Mouse (Mus musculus) midbrain, postnatal 0 days (tissue): ENCODE measurements around the gene Aadac. TPM values are rescaled to one million over a fixed set of nuclear protein-coding genes. Genes with fewer than 3 reads are reported as not detected.

ENCODE experiments used
- ATAC-seq: fragments of 200-750 bp; cut with Nextera tagmentation; 2 replicates; pipeline ENCODE4 v1.8.0; 2017; ENCODE audit warnings: moderate number of reproducible peaks, mild to moderate bottlenecking, moderate TSS enrichment, moderate library complexity; ENCODE audit not compliant: low FRiP score
- DNase-seq: peaks from one replicate; pipeline ENCODE4 v3.0.0-alpha.2; 2015; ENCODE audit warnings: low spot score
- H3K27ac ChIP-seq: fragments of 300-500 bp; sonication (generic); 2 replicates; pipeline ENCODE4 v1.5.1; 2014; ENCODE audit warnings: low read depth, mild to moderate bottlenecking, low read length, mixed read lengths
- H3K27me3 ChIP-seq: fragments of 300-500 bp; sonication (generic); 2 replicates; pipeline ENCODE4 v1.6.1; 2014; ENCODE audit warnings: low read length, control low read depth, mixed read lengths; ENCODE audit not compliant: insufficient read depth
- H3K36me3 ChIP-seq: fragments of 300-500 bp; sonication (generic); 2 replicates; pipeline ENCODE4 v1.6.1; 2014; ENCODE audit warnings: low read length, control low read depth, mixed read lengths; ENCODE audit not compliant: insufficient read depth
- H3K4me1 ChIP-seq: fragments of 300-500 bp; sonication (generic); 2 replicates; pipeline ENCODE4 v1.6.1; 2014; ENCODE audit warnings: mild to moderate bottlenecking, control low read depth, antibody characterized with exemption, low read length, mixed read lengths; ENCODE audit not compliant: insufficient read depth
- H3K4me2 ChIP-seq: fragments of 300-500 bp; sonication (generic); 2 replicates; pipeline ENCODE4 v1.6.1; 2014; ENCODE audit warnings: low read depth, mild to moderate bottlenecking, low read length, mixed read lengths; ENCODE audit not compliant: poor library complexity, severe bottlenecking
- H3K4me3 ChIP-seq: fragments of 300-500 bp; sonication (generic); 2 replicates; pipeline ENCODE4 v1.5.1; 2014; ENCODE audit warnings: low read depth, mild to moderate bottlenecking, low read length, moderate library complexity
- H3K9ac ChIP-seq: fragments of 300-500 bp; sonication (generic); replicated peaks from 2 replicates; pipeline ENCODE4 v1.6.1; 2014; ENCODE audit warnings: mild to moderate bottlenecking, low read length, moderate library complexity, mixed read lengths; ENCODE audit not compliant: poor library complexity, severe bottlenecking
- H3K9me3 ChIP-seq: fragments of 300-500 bp; sonication (generic); 2 replicates; pipeline ENCODE4 v1.6.1; 2016; ENCODE audit warnings: low read length, control low read depth
- CTCF ChIP-seq: IDR thresholded peaks from 2 replicates; pipeline ENCODE4 v1.5.1; 2016; ENCODE audit warnings: antibody characterized with exemption, mild to moderate bottlenecking
- WGBS: fragments of 180-500 bp; shearing (Covaris S2); extraction: QIAGEN DNeasy Blood & Tissue Kit; methylation state at CpG from one replicate; pipeline ENCODE4 v1.1.7; 2014; 5-methylcytosine and 5-hydroxymethylcytosine counted together
- polyA plus RNA-seq: library from polyadenylated mRNA; unstranded; fragments of >200 nt; fragmentation: Nextera tagmentation; extraction: Ambion mirVana; gene quantifications from 2 replicates; pipeline ENCODE4 v1.2.1, GENCODE M21; 2015
- total RNA-seq: library from RNA; depleted of rRNA; stranded (reverse); fragments of >200 nt; gene quantifications from 2 replicates; pipeline ENCODE4 v1.2.3, GENCODE M21; 2014; rRNA removed

Aadac gene
- total RNA-seq: 0.19 TPM in 1 of 2 replicates, not detected in the other
- not detected in 2 replicates for polyA plus RNA-seq

DNA sequence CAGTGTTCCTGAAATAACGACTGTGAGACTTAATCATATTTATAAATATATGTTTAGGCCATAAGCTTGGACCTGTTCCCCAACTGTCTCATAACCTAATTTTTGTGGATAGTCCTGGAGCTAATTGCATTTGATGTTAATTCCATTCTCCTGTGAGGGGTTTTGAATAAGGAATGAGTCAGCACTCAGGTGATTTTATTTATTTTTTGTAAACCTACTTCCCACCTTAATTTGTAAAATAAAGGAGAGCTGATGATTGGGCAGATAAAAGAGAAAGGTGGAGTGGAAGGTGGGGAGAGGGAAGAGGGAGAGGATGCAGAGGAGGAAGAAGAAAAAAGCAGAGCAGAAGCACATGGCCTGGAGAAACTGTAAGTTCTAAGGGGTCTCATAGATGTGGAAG lies at the start of gene Aadac:
Gene Aadac (plus strand): TSS at position 301 of the 400 bp plus-strand sequence.
- no peak for ATAC-seq
- 79% methylated on average over 1 of the region's 1 CpGs for WGBS
- Histone ChIP-seq H3K36me3 (no peaks in the 10 kb centered on the region), H3K4me2 (no peak within 1 kb of the TSS), H3K9ac (no peak within 1 kb of the TSS), H3K27me3 (no peaks in the 10 kb centered on the region), H3K27ac (no peak within 1 kb of the TSS), H3K9me3 (no peaks in the 10 kb centered on the region), H3K4me1 (no peaks in the 10 kb centered on the region), H3K4me3 (no peak within 1 kb of the TSS)
- no peak for DNase-seq
- TF ChIP-seq CTCF: no peak

DNA sequence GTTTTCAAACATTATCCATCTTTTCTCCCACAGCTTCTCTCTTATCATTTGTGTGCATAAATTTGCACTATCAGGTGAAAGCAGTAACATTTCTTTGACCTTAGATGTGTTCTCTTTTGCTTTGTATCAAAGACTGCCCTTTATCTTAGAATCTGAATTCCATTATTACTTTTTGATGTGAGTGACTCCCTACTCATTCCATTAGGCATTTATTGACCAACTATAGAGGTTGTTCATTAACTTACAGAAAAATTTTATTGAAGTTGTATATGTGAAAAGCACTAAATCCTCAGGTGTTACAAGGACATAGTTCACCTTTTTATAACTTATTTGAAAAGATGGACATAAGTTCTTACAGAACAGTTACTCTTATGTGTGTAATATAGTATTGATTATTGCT lies 21.9 kb upstream of the Aadac start:
- no peak overlapping the region for H3K4me2 ChIP-seq
- H3K4me1 ChIP-seq: no peaks in the 10 kb centered on the region
- H3K27ac ChIP-seq: no peak overlapping the region
- ATAC-seq (no peak), DNase-seq (no peak)
- H3K36me3 ChIP-seq: no peaks in the 10 kb centered on the region
- TF ChIP-seq CTCF: no peak
- H3K27me3 ChIP-seq: no peaks in the 10 kb centered on the region
- no peak overlapping the region for H3K4me3 ChIP-seq
- H3K9me3 ChIP-seq: no peaks in the 10 kb centered on the region
- H3K9ac ChIP-seq: no peak overlapping the region

DNA sequence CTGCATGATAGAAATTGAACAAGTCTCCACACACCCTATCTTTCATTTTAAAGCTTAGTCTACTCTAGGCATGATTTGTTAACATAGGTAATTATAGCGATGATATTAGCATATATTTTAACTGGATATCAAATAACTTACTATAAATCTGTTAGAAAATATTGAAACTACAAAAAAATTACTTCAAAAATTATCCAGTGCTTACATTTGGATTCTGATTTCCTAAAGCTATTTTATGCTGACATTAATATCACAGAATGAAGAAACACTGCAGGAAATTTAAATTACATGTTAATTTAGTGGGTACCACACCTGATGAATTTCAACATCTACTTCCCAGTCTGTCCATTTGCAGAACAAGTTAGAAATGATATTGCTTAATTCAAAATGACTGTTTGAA lies 19.1 kb upstream of the Aadac start, which contains the start of gene Aadacl2:
Gene Aadacl2 (plus strand): TSS at position 301 of the 400 bp plus-strand sequence.
- Histone ChIP-seq H3K4me3 (no peak within 1 kb of the TSS), H3K36me3 (no peaks in the 10 kb centered on the region), H3K27ac (no peak within 1 kb of the TSS), H3K9ac (no peak within 1 kb of the TSS), H3K9me3 (no peaks in the 10 kb centered on the region), H3K27me3 (no peaks in the 10 kb centered on the region), H3K4me1 (no peaks in the 10 kb centered on the region), H3K4me2 (no peak within 1 kb of the TSS)
- DNase-seq: no peak
- 66% methylated on average over 1 of the region's 1 CpGs for WGBS
- no peak for ATAC-seq
- TF ChIP-seq CTCF: no peak

DNA sequence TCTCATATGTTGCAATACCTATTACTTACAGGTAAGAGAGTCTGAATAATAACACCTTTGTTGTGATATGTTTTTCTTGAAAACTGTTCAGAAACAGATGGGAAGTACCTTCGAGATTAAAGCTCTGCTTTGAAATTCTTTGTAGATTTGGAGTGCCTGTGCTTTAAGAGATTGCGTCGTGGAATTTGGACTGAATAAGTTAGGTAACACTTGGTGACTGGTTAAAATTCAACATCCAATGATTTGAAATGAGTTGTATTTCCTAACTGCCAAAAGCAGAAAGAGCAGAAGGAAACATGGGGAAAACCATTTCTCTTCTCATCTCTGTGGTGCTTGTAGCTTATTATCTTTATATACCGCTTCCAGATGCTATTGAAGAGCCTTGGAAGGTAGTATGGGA lies 6.0 kb downstream of the Aadac start:
- Histone ChIP-seq H3K4me3 (no peak overlapping the region), H3K4me1 (no peaks in the 10 kb centered on the region), H3K27me3 (no peaks in the 10 kb centered on the region), H3K4me2 (no peak overlapping the region), H3K9ac (no peak overlapping the region), H3K9me3 (no peaks in the 10 kb centered on the region), H3K36me3 (no peaks in the 10 kb centered on the region), H3K27ac (no peak overlapping the region)
- DNase-seq (no peak), ATAC-seq (no peak)
- TF ChIP-seq CTCF: no peak
- 86% methylated on average over 4 of the region's 4 CpGs for WGBS

DNA sequence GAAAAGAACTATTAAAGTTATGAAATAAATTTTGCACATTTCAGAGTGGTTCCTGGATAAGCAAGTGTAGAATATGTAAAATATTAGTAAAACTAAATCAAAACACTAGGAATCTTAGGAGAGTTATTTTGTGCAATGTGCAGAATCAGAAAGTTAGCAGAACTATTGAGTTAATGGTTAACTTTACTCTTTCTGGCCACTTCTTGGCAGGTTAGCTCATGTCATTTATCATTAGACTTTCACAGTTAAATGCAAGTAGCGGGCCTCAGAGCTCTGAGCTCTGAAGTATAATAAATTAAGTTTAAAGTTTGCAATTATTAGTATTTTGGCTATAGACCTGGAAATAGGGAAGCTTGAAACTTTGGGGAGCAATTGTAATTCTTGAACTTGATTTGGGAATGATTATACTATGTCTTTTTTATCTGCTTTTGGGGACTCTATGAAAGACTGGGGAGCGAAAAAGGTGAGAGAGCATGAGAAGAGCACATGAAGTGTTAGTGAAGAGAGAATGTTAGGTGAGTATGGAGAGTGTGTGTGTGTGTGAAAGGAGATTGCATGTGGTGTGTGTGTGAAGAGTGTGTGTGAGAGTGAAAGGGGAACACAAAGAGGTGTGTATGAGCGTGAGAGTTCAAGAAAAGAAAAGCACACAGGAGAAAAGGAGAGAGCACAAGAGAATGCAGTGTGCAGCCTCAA lies 20.9 kb downstream of the Aadac start:
- ATAC-seq: no peak

DNA sequence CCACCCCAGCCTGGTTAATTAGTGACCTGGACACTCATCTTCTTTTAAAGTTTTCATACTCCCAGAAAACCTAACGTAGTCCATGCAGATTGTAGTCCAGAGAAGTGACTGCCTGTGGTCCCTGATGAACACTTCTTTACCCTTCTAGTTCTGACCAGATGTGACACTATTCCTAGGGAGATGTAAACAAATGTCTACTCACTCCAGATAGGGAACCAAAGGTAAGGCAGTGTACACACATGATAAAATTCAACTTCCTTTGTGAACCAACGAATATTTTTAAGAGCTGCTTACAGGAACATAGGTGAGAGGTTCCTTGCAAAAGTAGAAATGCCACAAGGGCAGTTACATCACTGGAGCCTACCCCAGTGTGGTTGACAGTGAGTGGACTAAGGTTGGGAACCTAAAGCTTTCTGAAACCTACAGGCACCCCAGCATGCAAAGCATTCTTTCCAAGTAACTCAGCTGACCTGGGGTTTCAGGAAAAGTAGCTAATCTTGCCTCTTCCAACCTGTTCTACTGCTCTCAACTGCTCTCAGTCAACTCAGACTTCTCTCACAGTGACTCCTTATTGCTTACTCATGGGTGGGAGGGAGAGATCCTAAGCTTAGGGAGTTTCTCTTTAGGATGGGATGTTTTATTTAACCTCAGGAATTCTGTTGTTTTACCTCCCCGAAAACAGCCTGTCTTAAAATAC lies 27.9 kb downstream of the Aadac start:
- no peaks in the 10 kb centered on the region for H3K4me1 ChIP-seq
- WGBS: 81% methylated on average over 3 of the region's 3 CpGs
- no peak for ATAC-seq

More for the DNA sequence above, 20.9 kb downstream of the Aadac start:
- Histone ChIP-seq H3K9me3 (no peaks in the 10 kb centered on the region), H3K36me3 (no peaks in the 10 kb centered on the region), H3K27ac (no peak overlapping the region), H3K9ac (no peak overlapping the region), H3K27me3 (no peaks in the 10 kb centered on the region), H3K4me2 (no peak overlapping the region), H3K4me1 (no peaks in the 10 kb centered on the region), H3K4me3 (no peak overlapping the region)
- WGBS: 91% methylated on average over 3 of the region's 3 CpGs
- TF ChIP-seq CTCF: no peak
- no peak for DNase-seq

More for the DNA sequence above, 27.9 kb downstream of the Aadac start:
- no peaks in the 10 kb centered on the region for H3K9me3 ChIP-seq
- H3K36me3 ChIP-seq: no peaks in the 10 kb centered on the region
- no peaks in the 10 kb centered on the region for H3K27me3 ChIP-seq
- no peak overlapping the region for H3K27ac ChIP-seq
- H3K4me2 ChIP-seq: no peak overlapping the region
- no peak overlapping the region for H3K9ac ChIP-seq
- no peak for DNase-seq
- no peak overlapping the region for H3K4me3 ChIP-seq
- TF ChIP-seq CTCF: no peak
